Mouse (Mus musculus): ENCODE measurements around the gene Zpr1.
A peak's percentile ranks its signal among the peaks of the same experiment; 100 is the strongest.

Gene Zpr1

DNA sequence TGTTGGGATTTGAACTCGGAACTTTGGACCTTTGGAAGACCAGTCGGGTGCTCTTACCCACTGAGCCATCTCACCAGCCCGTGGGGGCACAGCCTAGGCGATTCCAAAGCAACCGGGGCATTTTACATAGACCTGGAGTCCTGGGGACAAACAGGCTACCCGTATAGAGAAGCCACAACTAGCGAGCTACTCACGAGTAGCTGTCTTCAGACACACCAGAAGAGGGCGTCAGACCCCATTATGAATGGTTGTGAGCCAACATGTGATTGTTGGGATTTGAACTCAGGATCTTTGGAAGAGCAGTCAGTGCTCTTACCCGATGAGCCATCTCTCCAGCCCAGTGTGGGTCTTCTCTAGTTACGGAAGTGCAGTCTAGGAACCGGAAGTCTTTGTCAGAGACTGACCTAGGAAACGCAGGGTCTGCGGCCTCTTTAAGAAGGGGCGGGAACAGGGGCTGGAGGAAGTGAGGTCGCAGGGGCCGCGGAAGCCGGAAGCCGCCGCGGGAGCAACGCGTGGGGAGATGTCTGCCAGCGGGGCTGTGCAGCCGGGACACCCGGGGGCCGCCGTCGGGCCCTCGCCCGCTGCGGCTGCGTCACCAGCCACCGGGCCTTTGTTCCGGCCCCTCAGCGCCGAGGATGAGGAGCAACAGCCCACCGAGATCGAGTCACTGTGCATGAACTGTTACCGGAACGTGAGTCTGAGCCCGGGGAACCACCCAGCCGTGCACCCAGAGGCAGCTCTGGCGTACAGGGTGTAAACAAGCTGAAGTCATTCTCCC is at the start of gene Zpr1:
Zpr1 (plus strand) TSS at position 388 of the 778 bp plus-strand sequence.
- peak; percentile 87 for DNase-seq (ENCODE audit: low read depth, low spot score)

DNA sequence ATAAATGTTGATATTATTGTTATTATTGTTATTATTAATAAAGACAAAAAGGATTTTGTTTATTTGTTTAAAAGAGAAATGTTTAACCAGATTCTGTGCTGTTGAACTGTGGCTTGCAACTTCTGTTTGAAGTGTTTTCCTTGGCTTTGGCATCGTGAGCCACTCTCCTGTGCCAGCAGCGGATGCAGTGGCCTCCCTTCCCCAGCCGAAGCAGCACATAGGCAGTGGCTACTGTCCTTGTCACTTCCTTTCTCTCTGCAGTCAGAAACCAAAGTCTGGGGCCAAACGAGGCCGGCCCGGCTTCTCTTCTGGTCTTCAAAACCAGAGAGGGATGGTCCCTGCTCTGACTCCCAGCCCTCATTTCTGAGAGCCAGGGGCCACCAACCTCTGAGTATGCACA is 49.8 kb upstream of the Zpr1 start:
- DNase-seq (ENCODE audit: low read depth, low spot score) = no peak

DNA sequence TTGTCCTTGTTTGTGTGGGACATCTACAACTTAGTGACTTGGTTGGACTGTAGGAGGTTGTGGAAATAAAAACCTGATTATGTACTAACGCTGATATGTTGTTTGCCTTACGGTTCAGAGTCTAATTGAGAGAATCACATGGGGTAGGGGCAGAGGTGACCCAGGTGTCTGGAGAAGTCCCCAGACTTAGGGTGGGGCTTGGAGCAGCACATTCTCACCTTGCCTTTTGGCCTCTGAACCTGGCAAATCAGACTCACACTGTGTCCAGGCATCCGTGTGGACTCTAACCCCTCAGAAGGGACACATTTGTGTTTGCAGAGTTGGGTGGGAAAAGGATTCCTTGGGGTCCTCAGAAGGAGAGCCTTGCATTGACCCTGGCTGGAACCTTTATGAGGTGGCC is 48.8 kb upstream of the Zpr1 start:
- no peak for DNase-seq (ENCODE audit: low read depth, low spot score)

DNA sequence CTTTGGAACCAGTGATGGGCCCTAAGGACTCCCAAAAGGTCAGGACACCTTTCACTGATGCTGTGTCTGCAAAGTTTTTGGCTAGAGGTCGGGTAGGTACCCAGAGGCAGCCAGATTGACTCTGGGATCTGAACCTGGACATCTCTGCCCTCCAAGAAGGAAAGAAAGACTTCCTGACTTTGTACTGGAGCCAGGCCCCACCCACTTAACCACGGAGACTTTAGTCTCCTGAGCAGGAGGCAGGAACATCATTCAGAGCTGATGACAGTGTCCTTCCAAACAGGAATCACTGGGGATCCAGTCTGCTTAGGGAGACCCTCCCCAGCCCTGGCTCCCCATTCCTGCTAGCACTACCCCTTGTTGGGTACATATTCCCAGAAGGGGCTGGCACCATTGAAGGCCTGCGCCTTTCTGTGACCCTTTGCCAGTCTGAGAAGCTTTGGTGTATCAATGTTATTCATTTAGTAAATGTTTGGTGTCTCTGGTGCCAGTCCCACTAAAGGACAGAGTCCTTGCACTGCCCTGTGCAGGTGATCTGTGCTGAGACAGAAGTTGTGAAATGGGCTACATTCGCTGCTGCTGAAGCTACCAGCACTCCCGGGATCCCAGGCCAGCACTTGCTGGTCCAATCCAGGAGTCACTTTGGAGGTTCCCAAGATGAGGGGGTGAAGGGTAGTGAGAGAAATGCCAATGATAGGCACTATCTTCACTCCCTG is 47.8 kb upstream of the Zpr1 start:
- no peak for DNase-seq (ENCODE audit: low read depth, low spot score)

DNA sequence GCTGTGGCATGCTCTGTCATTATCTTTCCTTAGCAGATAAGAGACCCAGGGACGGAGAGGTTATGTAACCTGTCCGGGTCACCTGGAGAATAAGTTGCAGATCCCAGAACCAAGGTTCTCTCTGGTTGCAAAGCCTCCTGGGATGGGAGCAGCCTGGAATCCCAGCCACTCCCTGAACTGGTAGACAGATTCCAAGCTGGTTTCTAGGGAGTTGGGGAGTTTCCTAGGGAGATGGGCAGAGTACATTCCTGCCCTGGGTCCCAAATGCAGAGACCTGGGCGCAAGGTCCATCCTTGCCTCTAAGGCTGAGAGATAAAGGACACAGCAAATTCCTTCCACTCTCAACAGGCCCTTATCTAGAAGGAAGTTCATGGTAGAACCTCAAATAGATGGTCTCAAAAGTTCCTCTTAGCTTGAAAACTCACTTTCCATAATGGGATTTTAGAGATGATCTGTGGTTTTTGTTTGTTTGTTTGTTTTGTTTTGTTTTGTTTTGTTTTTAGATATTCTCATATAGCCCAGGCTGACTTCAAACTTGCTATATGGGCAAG is 45.7 kb upstream of the Zpr1 start:
- DNase-seq (ENCODE audit: low read depth, low spot score) = no peak

DNA sequence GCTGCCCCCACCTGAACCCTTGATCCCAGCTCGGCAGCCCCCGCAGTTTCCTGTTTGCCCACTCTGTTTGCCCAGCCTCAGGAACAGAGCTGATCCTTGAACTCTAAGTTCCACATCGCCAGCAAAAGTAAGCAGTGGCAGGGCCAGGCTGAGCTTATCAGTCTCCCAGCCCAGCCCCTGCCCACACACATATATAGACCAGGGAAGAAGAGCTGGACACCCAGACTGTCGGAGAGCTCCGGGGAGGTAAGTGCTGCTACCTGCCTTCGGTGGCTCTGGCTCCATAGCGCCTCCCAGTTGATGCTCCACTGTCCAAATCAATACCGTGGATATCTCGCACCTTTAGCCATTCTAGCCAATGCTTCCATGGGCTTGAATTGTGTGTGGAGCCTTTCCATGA is 44.4 kb upstream of the Zpr1 start, which contains the start of gene Apoa1:
Apoa1 (plus strand) TSS at position 90 of the 400 bp plus-strand sequence.
- no peak for DNase-seq (ENCODE audit: low read depth, low spot score)

DNA sequence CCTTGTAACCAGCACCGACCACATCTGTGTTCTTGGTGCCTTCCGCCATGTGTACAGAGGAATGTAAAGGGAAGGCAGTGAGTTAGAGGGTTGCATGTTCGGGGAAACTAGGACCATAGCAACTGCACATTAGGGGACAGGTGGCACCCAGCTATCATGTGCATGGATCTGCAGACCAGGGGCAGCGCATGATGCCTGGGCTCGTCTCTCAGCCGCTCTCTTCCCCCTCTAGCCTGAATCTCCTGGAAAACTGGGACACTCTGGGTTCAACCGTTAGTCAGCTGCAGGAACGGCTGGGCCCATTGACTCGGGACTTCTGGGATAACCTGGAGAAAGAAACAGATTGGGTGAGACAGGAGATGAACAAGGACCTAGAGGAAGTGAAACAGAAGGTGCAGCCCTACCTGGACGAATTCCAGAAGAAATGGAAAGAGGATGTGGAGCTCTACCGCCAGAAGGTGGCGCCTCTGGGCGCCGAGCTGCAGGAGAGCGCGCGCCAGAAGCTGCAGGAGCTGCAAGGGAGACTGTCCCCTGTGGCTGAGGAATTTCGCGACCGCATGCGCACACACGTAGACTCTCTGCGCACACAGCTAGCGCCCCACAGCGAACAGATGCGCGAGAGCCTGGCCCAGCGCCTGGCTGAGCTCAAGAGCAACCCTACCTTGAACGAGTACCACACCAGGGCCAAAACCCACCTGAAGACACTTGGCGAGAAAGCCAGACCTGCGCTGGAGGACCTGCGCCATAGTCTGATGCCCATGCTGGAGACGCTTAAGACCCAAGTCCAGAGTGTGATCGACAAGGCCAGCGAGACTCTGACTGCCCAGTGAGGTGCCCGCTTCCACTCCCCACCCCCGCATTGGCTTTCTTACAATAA is 43.1 kb upstream of the Zpr1 start:
- DNase-seq (ENCODE audit: low read depth, low spot score) = peak; percentile 74

DNA sequence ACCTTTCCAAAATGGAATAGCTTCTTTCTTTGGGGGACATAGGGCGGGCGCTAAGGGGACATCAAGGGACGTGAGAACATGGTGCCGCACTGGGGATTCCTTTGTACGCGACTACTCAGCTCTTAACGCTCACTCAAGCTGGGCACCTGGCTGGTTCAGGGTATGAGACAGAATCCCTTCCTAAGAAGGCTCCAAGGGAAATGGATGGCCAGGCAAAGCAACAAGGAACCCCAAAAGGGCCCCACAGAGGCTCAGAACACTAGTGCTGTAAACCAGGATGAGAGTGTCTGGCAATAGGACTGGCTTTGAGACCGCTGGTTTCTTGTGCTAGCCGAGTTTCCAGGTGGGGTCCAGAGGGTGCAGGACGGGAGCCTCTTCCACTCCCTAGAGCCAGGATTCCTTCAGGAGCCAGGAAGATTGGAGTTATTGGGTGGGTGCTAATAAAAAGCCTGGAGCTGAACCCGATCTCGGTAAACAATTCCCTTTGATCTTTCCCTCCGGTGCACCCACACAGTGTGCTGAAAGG is 42.4 kb upstream of the Zpr1 start:
- no peak for DNase-seq (ENCODE audit: low read depth, low spot score)

DNA sequence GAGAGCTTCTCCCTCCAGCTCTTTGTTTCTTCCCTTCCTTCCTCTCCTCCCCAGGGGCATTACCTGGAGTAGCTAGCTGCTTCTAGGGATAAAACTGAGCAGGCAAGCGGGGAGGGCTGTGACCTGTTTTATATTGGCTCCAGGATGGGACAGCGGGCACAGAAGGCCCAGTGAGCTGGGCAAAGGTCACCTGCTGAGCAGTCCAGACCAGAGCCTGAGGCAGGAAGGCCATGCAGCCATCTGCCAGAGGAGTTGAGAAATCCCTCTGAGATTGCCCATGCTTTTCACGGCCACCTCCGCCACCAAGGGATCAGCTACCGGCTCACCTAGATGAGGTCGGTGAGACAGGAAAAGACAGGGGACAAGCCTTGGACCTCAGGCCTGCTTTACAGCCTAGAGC is 37.7 kb upstream of the Zpr1 start:
- no peak for DNase-seq (ENCODE audit: low read depth, low spot score)

DNA sequence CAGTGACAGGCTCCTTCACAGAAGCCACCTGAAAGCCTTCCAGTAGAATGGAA is 37.4 kb upstream of the Zpr1 start, which contains the start of gene Apoc3:
Apoc3 (minus strand) TSS at position 41 of the 53 bp plus-strand sequence.
- DNase-seq (ENCODE audit: low read depth, low spot score) = no peak

DNA sequence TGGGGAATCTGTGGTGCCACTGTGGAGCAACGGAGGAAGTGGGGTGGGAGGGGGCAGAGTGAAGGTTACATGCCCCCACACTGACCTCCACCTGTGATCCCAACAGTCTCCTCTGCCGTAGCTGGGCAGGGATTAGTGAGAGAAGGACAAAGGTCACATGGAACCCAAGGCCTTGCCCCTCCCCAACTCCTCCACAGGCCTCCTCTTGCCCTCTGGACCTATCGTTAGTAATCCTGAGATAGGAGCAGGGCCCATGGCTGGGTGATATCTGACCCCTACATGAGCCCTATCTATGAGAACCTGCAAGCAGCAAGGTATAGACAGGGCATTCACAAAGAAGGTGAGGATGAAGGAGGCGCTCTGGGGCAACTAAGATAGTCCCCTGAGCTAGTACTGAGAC is 37.2 kb upstream of the Zpr1 start:
- DNase-seq (ENCODE audit: low read depth, low spot score) = no peak

DNA sequence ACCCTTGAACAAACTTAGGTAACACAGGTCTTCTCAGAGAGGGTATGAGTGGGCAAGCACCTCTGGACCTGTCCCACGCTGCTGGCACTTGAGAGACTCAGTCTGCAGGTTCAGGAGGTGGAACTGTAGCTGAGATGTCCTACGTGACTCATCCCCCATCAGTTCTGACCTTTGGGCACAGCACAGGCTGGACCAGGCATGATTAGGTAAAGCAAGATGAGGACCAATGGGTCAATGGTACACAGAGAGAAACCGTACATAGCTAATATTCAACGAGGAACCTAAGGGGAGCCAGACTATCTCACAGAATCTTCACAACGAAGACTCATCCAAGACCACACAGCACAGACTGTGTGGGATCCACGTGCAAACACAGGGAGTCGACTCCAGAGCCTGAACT is 34.0 kb upstream of the Zpr1 start:
- DNase-seq (ENCODE audit: low read depth, low spot score) = no peak

DNA sequence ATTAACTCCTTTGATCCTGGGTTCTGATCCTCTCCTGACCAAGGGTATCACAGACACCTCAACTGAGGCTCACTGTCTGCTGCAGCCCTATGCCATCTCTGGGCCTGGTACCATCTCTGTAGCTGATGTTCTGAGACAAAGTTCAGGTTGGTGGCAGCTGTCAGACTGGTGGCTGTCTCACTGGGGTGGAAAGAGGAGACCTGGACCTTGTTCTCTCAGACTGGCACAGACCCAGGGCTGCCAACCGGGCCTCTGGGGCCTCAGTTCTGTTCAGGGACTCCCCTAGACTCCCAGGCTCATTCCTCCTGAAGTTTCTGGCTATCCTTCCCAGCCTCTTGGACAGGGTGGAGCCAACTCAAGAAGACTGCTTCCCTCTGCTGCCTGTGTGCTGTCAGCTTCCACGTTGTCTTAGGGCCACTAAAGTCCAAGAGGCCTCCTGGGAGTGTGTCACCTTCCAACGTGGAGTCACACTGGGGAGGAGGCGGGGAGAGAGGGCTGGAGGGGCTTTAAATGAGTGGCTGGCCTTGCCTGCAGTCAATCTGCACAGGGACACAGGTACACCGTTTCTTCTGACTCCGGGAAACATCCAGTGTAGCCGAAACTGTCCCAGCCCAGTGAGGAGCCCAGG is 32.2 kb upstream of the Zpr1 start, which contains the start of gene Apoa4:
Apoa4 (plus strand) TSS at position 171 of the 628 bp plus-strand sequence.
- no peak for DNase-seq (ENCODE audit: low read depth, low spot score)

DNA sequence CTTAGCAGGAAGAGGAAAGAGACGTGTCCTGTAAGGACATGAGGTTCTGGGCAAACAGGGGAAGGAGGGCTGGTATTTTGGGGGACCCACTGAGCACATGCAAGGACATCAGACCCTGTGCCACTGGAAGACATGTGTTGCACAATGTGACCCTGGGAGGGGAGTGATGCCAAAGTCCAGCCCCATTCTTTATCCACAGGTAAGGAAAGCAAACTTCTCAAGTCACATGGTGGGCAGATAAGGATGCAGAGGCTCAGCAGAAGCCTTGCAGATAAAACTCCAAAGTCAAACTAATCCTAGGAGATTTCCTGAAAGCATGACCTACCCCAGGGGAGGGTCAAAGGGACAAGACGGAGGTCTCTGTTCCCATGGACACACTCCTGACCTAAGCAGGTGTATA is 31.0 kb upstream of the Zpr1 start:
- DNase-seq (ENCODE audit: low read depth, low spot score) = no peak

DNA sequence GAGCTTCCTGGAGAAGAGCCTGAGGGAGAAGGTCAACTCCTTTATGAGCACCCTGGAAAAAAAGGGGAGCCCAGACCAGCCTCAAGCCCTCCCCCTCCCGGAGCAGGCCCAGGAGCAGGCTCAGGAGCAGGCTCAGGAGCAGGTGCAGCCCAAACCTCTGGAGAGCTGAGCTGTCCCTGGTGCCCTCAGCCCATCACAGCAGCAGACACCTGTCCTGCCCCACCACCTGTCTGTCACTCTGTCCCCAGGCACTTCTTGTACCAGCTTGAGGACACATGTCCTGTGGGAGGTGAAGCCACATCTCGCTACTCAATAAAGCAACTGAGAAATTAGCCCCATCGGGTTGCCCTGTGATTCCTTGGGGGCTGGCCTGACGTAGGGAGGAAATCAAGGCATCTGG is 29.7 kb upstream of the Zpr1 start:
- DNase-seq (ENCODE audit: low read depth, low spot score) = no peak

DNA sequence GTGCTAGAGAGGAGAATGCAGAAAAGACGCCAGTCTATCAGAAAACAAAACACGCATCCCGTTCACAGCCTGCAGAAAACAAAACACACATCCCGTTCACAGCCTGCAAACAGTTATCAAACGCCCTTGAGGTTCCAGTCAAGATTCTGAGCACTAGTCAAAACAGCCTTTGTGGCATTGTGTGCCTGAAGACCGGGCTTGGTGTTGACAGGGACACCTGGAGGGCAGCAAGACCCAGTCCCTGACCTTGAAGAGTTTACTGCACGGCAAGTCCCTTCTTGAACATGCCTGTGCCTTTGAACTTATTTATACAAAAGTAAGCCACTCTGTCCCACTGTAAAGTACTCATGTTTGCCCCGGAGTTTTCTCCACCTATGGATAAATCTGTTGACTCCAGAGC is 29.3 kb upstream of the Zpr1 start:
- no peak for DNase-seq (ENCODE audit: low read depth, low spot score)

DNA sequence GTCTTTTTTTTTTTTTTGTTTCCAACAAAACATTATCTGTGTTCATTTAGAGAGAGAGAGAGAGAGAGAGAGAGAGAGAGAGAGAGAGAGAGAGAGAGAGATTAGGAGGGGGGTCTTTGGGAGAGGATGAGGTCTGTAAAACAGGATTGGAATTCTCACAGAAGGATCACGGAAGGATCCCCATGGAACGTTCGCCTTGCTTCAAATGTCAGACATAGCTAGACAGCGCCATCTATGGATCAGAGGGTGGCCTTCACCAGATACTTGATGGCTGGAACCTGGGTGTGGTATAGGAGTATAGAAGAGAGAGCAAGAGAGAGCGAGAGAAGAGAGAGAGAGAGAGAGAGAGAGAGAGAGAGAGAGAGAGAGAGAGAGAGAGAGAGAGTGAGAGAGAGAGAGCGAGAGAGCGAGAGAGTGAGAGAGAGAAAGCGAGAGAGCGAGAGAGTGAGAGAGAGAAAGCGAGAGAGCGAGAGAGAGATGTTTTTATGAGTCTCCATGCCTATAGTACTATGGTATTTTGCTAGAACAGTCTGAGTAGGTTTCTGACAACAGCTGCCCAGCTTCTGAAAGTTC is 26.0 kb upstream of the Zpr1 start:
- DNase-seq (ENCODE audit: low read depth, low spot score) = peak; percentile 84

DNA sequence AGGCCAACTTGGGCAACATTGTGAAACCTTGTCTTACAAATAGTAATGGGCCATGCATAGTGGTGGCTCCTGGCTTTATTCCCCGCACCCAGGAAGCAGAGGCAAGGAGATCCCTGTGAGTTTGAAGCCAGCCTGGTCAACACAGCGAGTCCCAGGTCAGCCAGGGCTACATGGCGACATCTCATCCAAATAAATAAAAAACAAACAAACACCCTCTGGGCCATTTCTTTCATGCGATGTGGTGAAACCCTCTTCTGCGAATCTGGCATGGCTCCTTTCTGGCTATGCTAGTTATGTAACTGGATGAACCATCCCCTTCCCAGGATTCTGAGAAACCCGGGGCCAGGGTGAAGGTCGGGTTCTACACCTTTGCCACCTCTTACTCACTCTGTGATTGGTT is 16.7 kb upstream of the Zpr1 start:
- DNase-seq (ENCODE audit: low read depth, low spot score) = no peak

DNA sequence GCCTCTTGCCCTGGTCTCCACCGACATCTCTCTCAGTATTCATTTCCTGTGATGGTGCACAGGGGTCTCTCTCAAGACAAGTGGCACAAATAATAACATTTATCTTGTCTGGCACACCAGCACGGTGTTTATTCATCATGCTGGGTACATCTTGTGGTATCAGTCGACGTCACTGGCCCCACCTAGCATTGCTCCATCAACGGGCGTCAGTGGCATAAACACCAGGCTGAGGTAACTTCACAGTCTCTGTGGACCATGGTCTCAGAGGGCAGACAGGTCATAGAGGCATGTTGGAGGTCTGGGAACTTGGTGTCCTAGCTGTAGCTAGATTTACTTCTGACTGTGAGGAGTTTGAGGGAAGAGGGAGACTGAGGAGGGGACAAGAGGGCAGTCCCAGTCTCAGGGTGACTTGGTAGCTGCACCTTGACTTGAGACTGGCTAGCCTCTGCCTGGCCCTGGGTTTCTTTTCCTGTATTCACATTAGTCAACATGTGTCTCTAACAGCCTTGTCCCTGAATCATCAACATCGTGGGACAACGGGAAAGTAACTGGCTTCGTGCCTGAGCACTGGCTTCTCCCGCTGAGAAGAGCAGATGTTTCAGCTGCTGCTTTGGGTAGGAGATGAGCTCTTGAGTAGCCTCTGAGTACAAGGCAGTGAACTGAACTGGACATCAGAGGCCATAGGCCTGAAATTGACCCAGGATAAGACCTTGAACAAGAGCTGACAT is 16.0 kb upstream of the Zpr1 start:
- DNase-seq (ENCODE audit: low read depth, low spot score) = no peak

DNA sequence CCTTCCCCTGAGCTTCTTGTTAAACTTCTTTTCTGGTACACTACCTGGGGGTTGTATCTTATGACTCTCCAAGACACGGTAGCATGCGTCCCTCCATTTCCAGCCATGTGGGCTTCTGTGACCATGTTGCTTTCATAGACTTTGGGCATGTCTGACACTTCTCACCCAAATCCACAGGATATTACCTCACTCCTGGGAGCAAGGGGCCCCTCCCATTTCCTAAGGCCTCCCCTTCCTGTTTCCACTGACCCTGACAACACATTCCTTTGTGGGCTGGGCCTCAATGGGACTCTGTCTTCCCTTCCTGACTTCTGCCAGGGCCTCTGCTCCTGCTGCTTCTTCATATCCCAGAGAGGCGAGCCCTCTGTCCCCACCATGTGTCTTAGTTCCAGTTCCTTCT is 15.3 kb upstream of the Zpr1 start:
- DNase-seq (ENCODE audit: low read depth, low spot score) = no peak

DNA sequence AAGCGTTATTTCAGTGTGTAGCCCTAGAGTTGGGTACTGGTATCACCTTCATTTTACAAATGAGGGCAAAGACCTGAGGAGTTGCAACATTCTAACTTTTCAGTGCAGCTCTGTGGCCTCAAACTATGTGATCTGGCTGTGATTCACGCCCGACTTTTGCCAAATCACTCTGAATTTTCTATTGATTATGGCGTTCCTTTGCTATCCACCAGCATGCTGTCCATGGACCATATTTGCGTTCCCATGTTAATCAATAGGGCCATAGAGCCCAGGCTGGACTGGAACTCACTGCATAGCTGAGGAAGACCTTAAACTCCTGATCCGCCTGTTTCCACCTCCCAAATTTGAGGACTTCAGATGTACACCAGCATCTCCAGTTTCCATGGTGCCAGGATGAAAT is 13.8 kb upstream of the Zpr1 start:
- DNase-seq (ENCODE audit: low read depth, low spot score) = no peak

Measured in retina, postnatal 7 days (tissue).